Mouse (Mus musculus) cortical plate, adult 2 months (tissue): ENCODE measurements around the gene Naalad2.

Source experiments
- CTCF ChIP-seq: fragments of 200-500 bp; IDR thresholded peaks from 2 replicates; pipeline ENCODE4 v1.5.1; 2011; ENCODE audit warnings: mild to moderate bottlenecking, control low read depth, low read length; ENCODE audit not compliant: insufficient read depth; ENCODE audit errors: extremely low read depth
- POLR2A ChIP-seq: fragments of 200-500 bp; IDR thresholded peaks from 2 replicates; pipeline ENCODE4 v1.6.1; 2011; ENCODE audit warnings: mild to moderate bottlenecking, low read length, control low read depth; ENCODE audit not compliant: insufficient read depth; ENCODE audit errors: extremely low read depth

DNA sequence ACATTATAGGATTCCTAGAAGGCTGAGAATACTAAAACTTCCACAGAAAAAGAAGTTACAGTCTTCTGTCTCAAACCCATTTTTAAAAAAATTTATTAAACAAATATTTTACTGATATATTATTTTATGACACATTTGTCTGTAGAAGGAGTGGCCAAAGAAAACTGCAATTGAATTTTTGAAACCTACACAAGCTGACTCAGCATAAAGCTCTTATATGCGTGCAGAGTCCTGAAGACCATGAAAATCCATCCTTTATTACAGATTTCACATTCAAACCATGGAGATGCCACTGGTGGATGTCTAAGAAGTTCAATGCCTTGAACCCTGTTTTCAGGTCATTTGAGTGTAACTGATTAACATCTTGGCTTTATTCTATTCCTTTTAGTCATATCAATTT, 3.2 kb downstream of the Naalad2 start:
- TF ChIP-seq CTCF (no peak), POLR2A (no peak)
